Mouse (Mus musculus) heart, postnatal 0 days (tissue): ENCODE measurements around the gene Acer3. TPM values are rescaled to one million over a fixed set of nuclear protein-coding genes. Genes with fewer than 3 reads are reported as not detected.

Source experiments
- ATAC-seq: fragments of 200-750 bp; cut with Nextera tagmentation; 2 replicates; pipeline ENCODE4 v1.8.0; 2017; ENCODE audit warnings: low read depth, moderate number of reproducible peaks, moderate library complexity; ENCODE audit not compliant: insufficient read depth
- DNase-seq: peaks from one replicate; pipeline ENCODE4 v3.0.0-alpha.2; 2016; ENCODE audit warnings: low spot score
- H3K27ac ChIP-seq: fragments of 300-500 bp; sonication (generic); 2 replicates; pipeline ENCODE4 v1.5.1; 2014; ENCODE audit warnings: low read depth, mild to moderate bottlenecking
- H3K27me3 ChIP-seq: fragments of 300-500 bp; sonication (generic); 2 replicates; pipeline ENCODE4 v1.6.1; 2014; ENCODE audit warnings: low read length, mixed read lengths; ENCODE audit not compliant: control insufficient read depth, insufficient read depth
- H3K36me3 ChIP-seq: fragments of 300-500 bp; sonication (generic); replicated peaks from 2 replicates; pipeline ENCODE4 v1.6.1; 2014; ENCODE audit warnings: low read length, mixed read lengths; ENCODE audit not compliant: control insufficient read depth, insufficient read depth
- H3K4me1 ChIP-seq: fragments of 300-500 bp; sonication (generic); 2 replicates; pipeline ENCODE4 v1.6.1; 2014; ENCODE audit warnings: antibody characterized with exemption; ENCODE audit not compliant: control insufficient read depth, insufficient read depth
- H3K4me2 ChIP-seq: fragments of 300-500 bp; sonication (generic); 2 replicates; pipeline ENCODE4 v1.6.1; 2014; ENCODE audit warnings: low read depth, mild to moderate bottlenecking, low read length, moderate library complexity
- H3K4me3 ChIP-seq: fragments of 300-500 bp; sonication (generic); 2 replicates; pipeline ENCODE4 v1.5.1; 2014; ENCODE audit warnings: low read depth, low read length
- H3K9ac ChIP-seq: fragments of 300-500 bp; sonication (generic); replicated peaks from 2 replicates; pipeline ENCODE4 v1.6.1; 2014; ENCODE audit warnings: low read depth, low read length, mixed read lengths
- H3K9me3 ChIP-seq: fragments of 300-500 bp; sonication (generic); replicated peaks from 2 replicates; pipeline ENCODE4 v1.6.1; 2016; ENCODE audit warnings: low read length; ENCODE audit not compliant: control insufficient read depth
- CTCF ChIP-seq: IDR thresholded peaks from 2 replicates; pipeline ENCODE4 v1.5.1; 2016; ENCODE audit warnings: antibody characterized with exemption, control low read depth, low read depth
- EP300 ChIP-seq: IDR thresholded peaks from 2 replicates; pipeline ENCODE4 v1.6.1; 2016; ENCODE audit warnings: antibody characterized with exemption, low read depth
- WGBS: fragments of 180-500 bp; shearing (Covaris S2); extraction: QIAGEN DNeasy Blood & Tissue Kit; methylation state at CpG from one replicate; pipeline ENCODE4 v1.1.7; 2014; 5-methylcytosine and 5-hydroxymethylcytosine counted together
- polyA plus RNA-seq: library from polyadenylated mRNA; unstranded; fragments of >200 nt; fragmentation: Nextera tagmentation; extraction: Ambion mirVana; gene quantifications from 2 replicates; pipeline ENCODE4 v1.2.1, GENCODE M21; 2015
- total RNA-seq: library from RNA; depleted of rRNA; stranded (reverse); fragments of >200 nt; gene quantifications from 2 replicates; pipeline ENCODE4 v1.2.3, GENCODE M21; 2014; ENCODE audit warnings: low replicate concordance

Acer3 gene
- total and polyA plus RNA-seq, 2 experiments from 2014 or later, result 5.6 to 21.4 TPM

- DNase-seq (no peak), ATAC-seq (no peak)
- H3K36me3 ChIP-seq, result no peaks in the 10 kb centered on the region
- WGBS, result 2% methylated on average over 52 of the region's 61 CpGs
- H3K4me3 ChIP-seq, result peak overlapping the region; percentile 43
- H3K27me3 ChIP-seq, result peaks cover 46% of the 10 kb centered on the region
- peak overlapping the region; percentile 67 for H3K4me2 ChIP-seq
- H3K27ac ChIP-seq, result no peak overlapping the region
- TF ChIP-seq EP300, result no peak
- H3K9ac ChIP-seq, result no peak overlapping the region
- peaks cover 15% of the 10 kb centered on the region for H3K4me1 ChIP-seq
- no peaks in the 10 kb centered on the region for H3K9me3 ChIP-seq
Measured at GRCm38 (mm10) chr7:98194026-98194792, 126.8 kb downstream of the Acer3 start.

GRCm38 (mm10) chr7:98193515-98194025 is 127.4 kb downstream of the Acer3 start:
- Histone ChIP-seq H3K27me3 (peaks cover 46% of the 10 kb centered on the region), H3K4me1 (peaks cover 15% of the 10 kb centered on the region), H3K36me3 (no peaks in the 10 kb centered on the region), H3K9me3 (no peaks in the 10 kb centered on the region), H3K4me3 (peak overlapping the region; percentile 43), H3K27ac (no peak overlapping the region), H3K9ac (no peak overlapping the region), H3K4me2 (peak overlapping the region; percentile 67)
- WGBS, result 6% methylated on average over 36 of the region's 36 CpGs
- TF ChIP-seq CTCF (0 out of 2 replicates have a peak, but pooled peaks have one; percentile 19), EP300 (no peak)
- ATAC-seq, result peak; percentile 44; the same call in 1 of the 2 replicates
- DNase-seq, result no peak

GRCm38 (mm10) chr7:98191571-98192250 is 129.3 kb downstream of the Acer3 start:
- no peak overlapping the region for H3K4me2 ChIP-seq
- peaks cover 15% of the 10 kb centered on the region for H3K4me1 ChIP-seq
- no peaks in the 10 kb centered on the region for H3K9me3 ChIP-seq
- DNase-seq, result no peak
- no peak for TF ChIP-seq EP300
- peak; percentile 58 for TF ChIP-seq CTCF
- no peak overlapping the region for H3K4me3 ChIP-seq
- no peak overlapping the region for H3K27ac ChIP-seq
- ATAC-seq, result no peak
- WGBS, result 57% methylated on average over 17 of the region's 17 CpGs
- H3K27me3 ChIP-seq, result peaks cover 46% of the 10 kb centered on the region
- H3K9ac ChIP-seq, result no peak overlapping the region
- H3K36me3 ChIP-seq, result no peaks in the 10 kb centered on the region

GRCm38 (mm10) chr7:98190578-98190977 is 130.4 kb downstream of the Acer3 start:
- no peak overlapping the region for H3K27ac ChIP-seq

GRCm38 (mm10) chr7:98189745-98190144 is 131.3 kb downstream of the Acer3 start:
- 31% methylated on average over 3 of the region's 3 CpGs for WGBS
- no peaks in the 10 kb centered on the region for H3K36me3 ChIP-seq
- no peak for ATAC-seq
- TF ChIP-seq EP300, result no peak
- no peak for TF ChIP-seq CTCF
- no peaks in the 10 kb centered on the region for H3K9me3 ChIP-seq
- H3K9ac ChIP-seq, result no peak overlapping the region
- no peak overlapping the region for H3K4me2 ChIP-seq
- no peak overlapping the region for H3K27ac ChIP-seq
- H3K27me3 ChIP-seq, result peaks cover 31% of the 10 kb centered on the region
- H3K4me1 ChIP-seq, result peaks cover 15% of the 10 kb centered on the region
- H3K4me3 ChIP-seq, result no peak overlapping the region
- DNase-seq, result no peak

More at GRCm38 (mm10) chr7:98190578-98190977, 130.4 kb downstream of the Acer3 start:
- Histone ChIP-seq H3K27me3 (peaks cover 39% of the 10 kb centered on the region), H3K9me3 (no peaks in the 10 kb centered on the region), H3K36me3 (no peaks in the 10 kb centered on the region), H3K4me3 (no peak overlapping the region), H3K9ac (no peak overlapping the region), H3K4me2 (no peak overlapping the region), H3K4me1 (peaks cover 15% of the 10 kb centered on the region)
- DNase-seq (no peak), ATAC-seq (no peak)
- TF ChIP-seq EP300 (no peak), CTCF (peak; percentile 18; the same call in 1 of the 2 replicates)
- 70% methylated on average over 1 of the region's 1 CpGs for WGBS
